Mouse (Mus musculus) heart, adult 18-20 months (tissue): ENCODE results near the gene C1qtnf1. TPM values are rescaled to one million over a fixed set of nuclear protein-coding genes. Genes with fewer than 3 reads are reported as not detected.

Source experiments
- DNase-seq, 2 experiments: peaks; one replicate each; pipeline ENCODE4 v3.0.0; 2021 to 2022; ENCODE audit warnings: mixed read lengths in 1 of 2
- total RNA-seq, 2 experiments: library from RNA; stranded (reverse); gene quantifications; 2 replicates each; pipeline ENCODE4 v1.2.3; 2021

C1qtnf1 gene
- total RNA-seq, 2 experiments from 2014 or later = 13.4 to 16.4 TPM

DNA sequence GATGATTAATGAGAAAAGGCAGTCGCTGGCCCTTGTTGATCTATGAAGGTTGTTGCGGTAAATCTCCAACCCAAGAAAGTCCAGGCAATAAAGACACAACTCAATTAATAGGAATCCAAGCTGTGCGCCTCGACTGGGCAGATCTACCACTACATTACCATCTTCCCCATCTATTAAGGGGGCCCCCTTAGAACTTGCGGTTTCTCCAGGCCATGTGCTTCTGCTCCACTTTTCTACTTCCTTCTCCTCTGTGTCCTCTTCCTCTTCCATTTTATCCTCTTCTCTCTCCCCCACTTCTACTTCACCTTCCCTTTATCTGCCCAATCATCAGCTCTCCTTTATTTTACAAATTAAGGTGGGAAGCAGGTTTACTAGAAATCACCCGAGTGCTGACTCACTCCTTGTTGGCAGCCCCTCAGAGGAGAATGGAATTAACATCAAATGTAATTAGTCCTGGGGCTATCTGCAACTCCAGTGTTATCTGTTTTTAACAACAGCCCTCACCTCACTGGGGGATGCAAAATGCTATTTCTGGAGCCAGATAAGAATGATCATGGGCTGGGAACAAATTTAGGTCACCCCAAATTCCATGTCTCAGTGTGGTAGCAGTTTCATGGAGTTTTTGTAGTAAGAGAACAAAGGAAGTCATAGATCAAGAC, 46.0 kb downstream of the C1qtnf1 start:
- no peak for DNase-seq

GRCm38 (mm10) chr11:118475496-118476083, 47.6 kb downstream of the C1qtnf1 start:
- no peak for DNase-seq

- peak; percentile 97 to 99 for DNase-seq
Observed at GRCm38 (mm10) chr11:118476396-118477373, 48.7 kb downstream of the C1qtnf1 start, which contains the start of gene Engase. TSS of gene Engase (plus strand) at chr11:118476829.

DNA sequence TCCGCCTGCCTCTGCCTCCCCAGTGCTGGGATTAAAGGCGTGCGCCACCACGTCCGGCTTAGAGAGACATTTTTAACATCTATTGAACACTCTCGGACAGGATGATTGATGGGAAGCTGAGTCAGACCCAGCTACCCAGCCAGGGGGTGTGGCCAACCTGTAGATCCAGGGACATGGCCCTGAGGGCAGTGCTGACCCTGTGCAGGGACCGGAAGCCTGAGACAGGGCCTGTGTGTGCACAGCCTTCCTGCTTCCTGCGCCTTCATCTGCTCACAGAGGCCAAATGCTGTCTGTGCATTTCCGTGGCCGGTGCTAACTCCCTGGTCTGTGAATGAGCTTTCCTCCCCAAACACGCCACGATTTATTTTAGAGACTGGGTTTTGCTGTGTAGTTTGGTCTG, 51.8 kb downstream of the C1qtnf1 start:
- DNase-seq = peak in 1 of 2 experiments; percentile 61

GRCm38 (mm10) chr11:118481231-118481630, 53.2 kb downstream of the C1qtnf1 start:
- no peak for DNase-seq

DNA sequence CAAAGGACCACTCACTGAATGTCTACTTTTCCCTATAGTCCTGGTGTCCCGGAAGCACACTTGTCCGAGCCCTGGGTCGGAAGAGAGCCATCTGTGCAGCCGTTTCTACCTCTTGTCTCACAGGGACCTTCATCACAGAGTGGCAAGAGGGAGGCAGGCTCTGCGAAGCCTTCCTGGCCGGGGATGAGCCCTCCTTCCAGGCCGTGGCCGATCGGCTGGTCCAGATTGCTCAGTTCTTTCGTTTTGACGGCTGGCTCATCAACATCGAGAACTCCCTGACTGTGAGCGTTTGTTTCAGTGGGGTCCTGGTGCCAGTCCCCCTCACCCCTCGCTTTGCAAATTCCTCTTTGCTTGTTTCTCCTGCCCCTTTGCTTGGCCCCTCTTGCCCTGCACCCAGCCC, 53.7 kb downstream of the C1qtnf1 start:
- no peak for DNase-seq

DNA sequence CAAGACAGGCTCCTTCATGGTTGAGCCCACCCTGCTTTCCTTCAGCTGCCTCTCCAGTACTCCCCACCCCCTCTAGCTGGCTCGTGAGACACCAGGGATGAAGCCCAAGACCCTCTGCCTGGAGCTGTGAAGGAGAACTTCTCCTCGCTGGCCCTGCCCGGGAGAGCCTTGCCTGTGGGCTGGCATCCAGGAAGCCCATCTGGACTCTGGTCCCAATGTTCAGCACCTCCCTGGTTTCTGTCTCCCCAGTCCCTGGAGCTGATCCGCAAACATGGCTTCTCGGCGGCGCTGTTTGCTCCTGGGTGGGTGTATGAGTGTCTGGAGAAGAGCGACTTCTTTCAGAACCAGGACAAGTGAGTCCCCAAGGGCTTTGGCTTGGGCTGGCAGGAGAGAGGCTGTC, 56.2 kb downstream of the C1qtnf1 start:
- no peak for DNase-seq

- no peak for DNase-seq
Observed at GRCm38 (mm10) chr11:118485338-118485737, 57.3 kb downstream of the C1qtnf1 start.

DNA sequence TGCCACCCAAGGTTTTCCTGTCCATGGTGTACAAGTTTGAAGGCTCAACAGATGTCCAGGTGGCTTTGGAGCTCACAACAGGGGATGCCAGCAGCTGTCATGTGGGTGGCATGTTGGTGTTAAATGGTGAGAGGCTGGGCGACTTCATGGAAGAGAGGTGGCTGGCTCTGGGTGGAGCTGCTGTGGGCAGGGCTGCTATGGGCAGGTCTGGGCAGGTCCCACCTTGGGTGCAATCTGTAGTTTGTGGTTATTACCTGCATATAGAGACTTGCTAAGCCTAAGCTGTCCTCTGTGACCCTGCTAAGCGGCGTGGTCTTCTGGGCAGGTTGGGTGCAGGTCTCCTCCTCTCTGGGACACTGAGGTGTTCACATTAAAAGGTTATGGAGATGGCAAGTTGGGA, 57.8 kb downstream of the C1qtnf1 start:
- DNase-seq = no peak

- DNase-seq = no peak
Observed at GRCm38 (mm10) chr11:118486281-118486680, 58.3 kb downstream of the C1qtnf1 start.

- no peak for DNase-seq
Observed at GRCm38 (mm10) chr11:118486881-118487772, 59.1 kb downstream of the C1qtnf1 start.

- no peak for DNase-seq
Observed at GRCm38 (mm10) chr11:118488191-118488906, 60.3 kb downstream of the C1qtnf1 start.

GRCm38 (mm10) chr11:118488907-118489270, 60.9 kb downstream of the C1qtnf1 start:
- no peak for DNase-seq

DNA sequence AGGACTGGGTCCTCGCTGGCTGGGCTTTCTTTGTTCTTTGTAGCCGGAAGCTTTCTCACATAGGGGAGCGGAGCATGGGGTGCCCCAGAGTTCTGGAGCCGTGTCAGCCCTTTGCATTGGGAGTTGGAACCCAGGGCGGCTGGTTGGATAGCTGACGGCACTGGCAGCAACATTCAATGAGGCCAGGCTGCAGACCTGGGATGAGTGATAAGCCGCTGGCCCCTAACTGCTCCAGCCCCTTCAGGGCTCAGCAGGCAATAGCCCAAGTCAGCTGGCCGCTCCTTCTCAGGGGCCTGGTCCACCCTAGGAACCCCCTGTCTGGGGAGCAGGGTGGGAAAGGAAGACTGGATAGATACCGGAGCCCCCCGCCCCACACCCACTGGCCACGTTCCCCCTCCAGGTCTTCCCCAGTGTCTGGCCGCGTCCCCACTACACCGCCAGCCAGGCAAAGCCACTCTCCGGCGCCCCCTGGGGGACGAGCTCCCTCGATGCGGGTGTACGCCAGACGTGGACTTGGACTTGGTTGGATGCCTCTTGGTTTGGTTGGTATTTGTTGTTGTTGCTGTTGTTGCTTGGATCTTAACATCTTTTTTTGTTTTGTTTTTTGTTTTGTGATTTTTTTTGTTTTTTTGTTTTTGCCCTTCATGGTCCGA, 62.7 kb downstream of the C1qtnf1 start:
- DNase-seq = peak; percentile 74 to 93

- DNase-seq = no peak
Observed at GRCm38 (mm10) chr11:118491230-118491629, 63.2 kb downstream of the C1qtnf1 start.

DNA sequence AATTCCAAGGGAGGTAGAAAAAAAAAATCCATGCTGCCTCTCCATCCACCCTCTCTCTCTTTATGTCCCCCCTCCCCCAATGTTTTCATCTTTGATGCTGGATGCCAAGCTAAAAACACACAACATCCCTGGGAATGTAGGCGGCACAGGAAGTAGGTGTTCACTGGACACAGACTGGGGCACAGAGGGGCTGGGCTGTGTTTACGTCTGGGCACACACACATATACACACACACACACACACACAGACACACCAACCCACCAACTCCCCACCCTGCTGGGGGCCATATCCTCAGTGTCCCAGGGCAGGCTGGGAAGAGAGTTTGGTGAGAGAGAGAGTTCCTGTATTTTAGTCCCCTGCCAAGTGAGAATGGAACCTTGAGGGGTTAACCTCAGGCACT, 65.5 kb downstream of the C1qtnf1 start:
- DNase-seq = no peak

DNA sequence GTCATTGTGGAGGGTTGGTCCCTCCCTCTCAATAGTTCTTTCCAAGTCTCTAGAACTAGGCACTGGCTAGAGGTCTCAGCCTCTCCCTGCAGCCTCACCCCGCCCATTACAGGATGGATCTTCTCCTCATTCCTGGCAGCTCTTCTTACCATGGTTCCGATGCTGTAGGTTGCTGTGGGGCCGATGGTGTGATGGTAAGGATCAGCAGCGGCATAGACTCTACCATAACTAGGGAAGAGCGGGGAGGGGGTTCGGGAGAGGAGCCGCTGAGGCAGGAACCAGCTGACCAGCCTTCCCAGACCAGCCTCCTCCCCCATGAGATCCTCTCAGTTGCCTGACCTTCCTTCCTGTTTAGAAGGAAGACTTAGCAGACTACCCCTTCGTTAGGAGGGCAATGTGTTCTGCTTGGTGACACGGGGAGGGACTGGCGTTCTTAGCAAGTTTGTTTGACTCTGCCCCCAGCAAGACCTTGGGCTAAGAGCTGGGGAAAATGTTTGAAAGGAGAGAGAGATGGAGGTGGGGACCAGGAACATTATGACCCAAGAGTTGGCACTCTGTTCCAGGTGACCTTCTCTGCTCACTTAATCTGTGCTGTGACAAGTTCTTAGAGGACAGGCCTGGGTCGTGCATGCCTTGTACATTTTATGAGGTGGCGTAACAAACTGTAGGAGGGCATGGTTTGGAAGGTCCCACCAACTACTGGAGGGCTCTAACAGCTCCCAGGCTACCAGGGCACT, 66.2 kb downstream of the C1qtnf1 start:
- DNase-seq = no peak

- no peak for DNase-seq
Observed at GRCm38 (mm10) chr11:118495065-118495464, 67.1 kb downstream of the C1qtnf1 start.

GRCm38 (mm10) chr11:118496066-118496689, 68.2 kb downstream of the C1qtnf1 start:
- no peak for DNase-seq
